Mouse (Mus musculus) retina, embryonic 14.5 days (tissue): ENCODE data around the gene Kng1.
"Not testable (repeated sequence)": the region's sequence is repeated elsewhere in the genome, so short reads cannot be mapped to it uniquely, and the experiment has no call there.

Experiments
- DNase-seq: peaks from one replicate; pipeline ENCODE4 v3.0.0-alpha.2; 2015; ENCODE audit warnings: low spot score

Kng1 gene

DNA sequence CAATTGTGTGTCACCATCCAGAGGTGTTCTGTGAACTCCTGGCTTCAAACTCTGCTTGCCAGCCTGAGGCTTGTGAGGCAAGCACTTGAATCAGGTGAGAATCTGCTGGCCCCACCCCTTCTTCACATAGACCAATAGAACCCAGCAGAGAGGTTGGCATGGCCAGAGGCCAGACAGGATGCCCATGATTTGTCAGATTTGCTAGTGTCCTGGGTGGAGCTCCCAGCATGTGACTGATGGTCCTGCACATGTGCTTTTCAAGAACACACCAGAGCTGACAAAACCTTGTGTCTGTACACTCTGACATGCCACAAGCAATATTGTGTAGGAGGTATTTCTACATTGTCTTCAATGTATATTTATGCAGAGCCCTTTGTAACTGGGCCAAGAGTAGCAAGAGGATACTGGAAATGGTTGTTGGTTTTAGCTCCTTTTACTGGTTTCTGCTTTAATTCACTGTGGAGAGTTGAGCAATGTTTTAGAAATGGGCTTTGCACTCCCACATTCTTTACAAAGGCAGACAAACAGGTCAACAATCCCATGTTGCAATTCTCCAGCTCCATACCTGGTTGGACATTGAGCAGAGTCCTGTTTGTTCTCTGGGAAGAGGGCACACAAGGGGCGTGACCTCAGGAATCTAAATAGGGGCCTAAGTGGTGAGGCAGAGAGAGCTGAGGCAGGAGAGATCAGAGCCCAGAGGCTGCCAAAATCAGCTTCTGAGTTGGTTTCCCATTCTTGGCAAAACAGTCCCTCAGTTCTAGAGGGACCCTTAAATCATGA is at the start of gene Kng1:
Gene Kng1 (plus strand): TSS at position 198 of the 780 bp plus-strand sequence.
- not testable (repeated sequence) for DNase-seq

DNA sequence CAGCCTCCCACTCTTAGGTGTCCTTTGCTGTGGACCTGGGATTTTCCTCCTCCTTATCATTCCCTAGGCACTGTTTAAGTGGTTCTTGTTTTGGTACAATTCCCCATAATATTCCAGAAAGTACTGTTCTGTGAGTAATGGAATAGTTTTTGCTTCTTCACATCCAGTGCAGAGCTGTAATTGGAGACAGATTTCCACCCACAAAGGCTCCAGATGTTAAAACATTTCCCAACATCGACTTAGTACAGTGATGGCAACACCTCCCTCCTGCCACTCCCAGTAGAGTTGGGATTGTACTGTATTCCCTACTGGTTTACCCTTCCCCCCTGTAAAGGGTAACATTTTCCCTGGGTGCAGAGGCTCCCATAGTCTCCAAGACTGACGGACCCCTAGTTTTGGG is 43.9 kb upstream of the Kng1 start:
- not testable (repeated sequence) for DNase-seq

DNA sequence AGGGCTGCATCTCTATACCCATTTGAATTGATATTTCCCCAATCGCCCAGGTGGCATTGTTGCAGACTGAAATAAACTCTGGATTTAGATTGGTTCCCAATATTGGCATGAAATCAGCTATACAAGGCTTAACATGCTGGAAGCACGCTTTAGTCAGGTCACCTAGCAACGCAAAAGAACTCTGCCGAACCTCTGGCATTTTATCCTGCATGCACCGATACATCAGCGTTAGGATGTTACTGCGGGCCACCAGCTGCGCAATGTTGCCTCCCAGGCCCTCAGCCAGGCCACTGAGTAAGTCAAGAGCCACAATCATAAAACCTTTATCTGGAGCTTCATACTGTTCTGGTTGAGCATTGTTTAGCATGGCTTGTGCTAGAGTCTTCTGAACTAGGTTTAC is 43.0 kb upstream of the Kng1 start:
- not testable (repeated sequence) for DNase-seq

DNA sequence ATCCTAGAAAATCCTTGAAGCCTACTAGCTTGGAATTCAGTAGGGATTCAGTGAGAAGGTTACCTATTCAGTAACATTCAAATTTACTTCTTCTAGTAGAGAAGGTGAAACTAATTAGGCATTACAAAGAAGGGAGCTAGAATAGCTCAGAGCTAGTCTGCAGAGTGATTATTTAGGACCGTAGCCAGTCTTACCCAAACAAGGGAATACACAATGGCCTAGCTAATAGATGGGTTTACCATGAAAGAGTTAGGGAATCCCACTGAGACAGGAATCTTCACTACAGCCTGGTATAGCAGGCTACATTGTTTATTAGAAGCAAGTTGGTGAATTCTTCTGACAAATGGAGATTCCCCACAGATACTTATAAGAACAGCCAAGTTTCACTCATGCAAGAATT is 37.1 kb upstream of the Kng1 start:
- not testable (repeated sequence) for DNase-seq

DNA sequence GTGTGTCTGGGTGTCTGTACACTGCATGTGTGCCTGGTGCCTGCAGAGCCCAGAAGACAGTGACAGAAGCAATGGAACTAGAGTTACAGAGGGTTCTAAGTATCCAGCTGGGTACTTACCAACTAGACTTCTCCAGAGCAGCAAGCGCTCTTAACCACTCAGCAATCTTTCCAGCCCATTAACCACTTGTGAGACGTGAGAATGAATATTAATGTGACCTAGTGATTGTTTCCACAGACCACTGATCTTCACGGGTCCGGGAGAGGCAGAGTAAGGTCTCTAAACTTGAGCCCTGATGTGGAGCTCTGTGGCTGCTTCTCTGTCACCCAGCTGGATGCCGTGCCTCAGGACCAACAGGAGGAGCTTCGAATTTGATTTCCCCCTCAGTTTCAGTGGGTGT is 32.6 kb upstream of the Kng1 start:
- DNase-seq = no peak

DNA sequence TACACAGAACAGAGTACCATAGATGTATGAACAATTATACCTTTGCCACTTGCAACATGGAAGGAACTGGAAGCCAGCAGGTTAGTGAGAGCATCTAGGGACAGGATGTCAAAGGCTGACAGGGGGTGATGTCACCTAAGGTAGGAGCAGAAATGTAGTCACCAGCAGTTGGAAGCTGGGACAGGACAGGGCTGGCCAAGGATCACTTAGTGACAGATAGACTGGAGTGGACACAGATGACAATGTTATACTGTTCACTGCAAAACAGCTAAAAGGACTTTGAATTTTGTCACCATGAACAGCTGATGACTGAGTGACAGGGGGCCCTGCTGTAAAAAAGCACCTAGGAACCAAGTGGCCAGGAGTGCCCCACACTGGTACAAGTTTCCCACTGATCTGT is 31.1 kb upstream of the Kng1 start:
- DNase-seq = no peak

DNA sequence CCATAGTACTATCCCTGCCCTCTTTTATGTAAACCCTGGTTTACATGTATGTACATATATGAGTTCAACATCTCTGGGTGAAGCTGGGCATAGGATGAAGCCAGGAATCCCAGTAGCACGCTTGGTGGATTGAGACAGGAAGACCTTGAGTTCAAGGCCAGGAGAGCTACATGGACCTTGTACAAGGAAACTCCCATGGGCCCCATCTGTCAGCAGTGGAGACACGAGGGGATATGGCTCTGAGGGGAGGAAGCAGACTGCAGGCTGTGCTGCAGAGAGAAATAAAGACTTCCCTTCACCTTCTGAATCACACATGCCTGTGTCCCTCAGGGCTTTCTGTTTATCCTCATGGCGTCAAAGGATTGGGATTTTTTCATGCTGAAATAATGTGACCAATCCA is 30.3 kb upstream of the Kng1 start:
- DNase-seq = not testable (repeated sequence)

DNA sequence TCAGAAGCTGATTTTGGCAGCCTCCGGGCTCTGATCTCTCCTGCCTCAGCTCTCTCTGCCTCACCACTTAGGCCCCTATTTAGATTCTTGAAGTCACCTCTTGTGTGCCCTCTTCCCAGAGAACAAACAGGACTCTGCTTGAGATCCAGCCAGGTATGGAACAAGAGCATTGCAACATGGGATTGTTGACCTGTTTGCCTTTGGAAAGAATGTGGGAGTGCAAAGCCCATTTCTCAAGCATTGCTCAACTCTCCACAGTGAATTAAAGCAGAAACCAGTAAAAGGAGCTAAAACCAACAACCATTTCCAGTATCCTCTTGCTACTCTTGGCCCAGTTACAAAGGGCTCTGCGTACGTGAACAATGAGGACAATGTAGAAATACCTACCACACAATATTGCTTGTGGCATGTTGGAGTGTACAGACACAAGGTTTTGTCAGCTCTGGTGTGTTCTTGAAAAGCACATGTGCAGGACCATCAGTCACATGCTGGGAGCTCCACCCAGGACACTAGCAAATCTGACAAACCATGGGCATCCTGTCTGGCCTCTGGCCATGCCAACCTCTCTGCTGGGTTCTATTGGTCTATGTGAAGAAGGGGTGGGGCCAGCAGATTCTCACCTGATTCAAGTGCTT is 28.6 kb upstream of the Kng1 start, which contains the start of gene Kng2:
Gene Kng2 (minus strand): TSS at position 517 of the 635 bp plus-strand sequence.
- not testable (repeated sequence) for DNase-seq

DNA sequence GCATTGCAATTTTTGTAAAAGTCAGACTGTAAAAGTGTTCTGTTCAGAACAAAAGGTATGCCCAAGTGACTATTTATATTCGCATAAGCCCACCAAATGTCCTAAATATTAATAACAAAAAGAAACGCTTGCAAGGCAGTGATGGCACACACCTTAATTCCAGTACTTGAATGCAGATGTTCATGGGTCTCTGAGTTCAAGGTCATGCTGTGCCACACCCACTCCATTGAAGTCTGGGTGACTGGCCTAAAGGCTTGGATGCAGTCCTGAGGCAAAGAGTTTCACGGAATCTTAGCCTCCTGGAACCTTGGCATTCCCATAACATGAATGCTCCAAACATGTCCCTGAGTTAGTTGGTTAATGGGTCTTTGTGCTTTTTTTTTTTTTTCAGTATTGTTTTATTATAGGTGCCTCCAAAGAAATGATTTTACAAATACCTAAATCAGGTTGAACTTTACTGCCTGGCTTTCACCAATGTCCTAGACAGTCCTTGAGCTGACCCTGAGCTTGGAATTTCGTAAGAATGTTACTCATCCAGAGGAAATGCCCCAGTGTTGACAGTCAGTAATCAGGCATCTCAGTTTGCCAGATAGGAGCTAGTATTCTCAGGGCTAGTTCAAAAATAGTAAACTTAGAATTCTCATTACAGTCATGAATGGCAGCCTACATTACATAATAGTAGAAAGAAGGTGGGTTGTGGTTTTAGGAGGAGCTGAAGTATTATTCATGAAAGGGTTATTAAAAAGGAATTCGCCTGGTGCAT is 26.8 kb upstream of the Kng1 start:
- DNase-seq = no peak

DNA sequence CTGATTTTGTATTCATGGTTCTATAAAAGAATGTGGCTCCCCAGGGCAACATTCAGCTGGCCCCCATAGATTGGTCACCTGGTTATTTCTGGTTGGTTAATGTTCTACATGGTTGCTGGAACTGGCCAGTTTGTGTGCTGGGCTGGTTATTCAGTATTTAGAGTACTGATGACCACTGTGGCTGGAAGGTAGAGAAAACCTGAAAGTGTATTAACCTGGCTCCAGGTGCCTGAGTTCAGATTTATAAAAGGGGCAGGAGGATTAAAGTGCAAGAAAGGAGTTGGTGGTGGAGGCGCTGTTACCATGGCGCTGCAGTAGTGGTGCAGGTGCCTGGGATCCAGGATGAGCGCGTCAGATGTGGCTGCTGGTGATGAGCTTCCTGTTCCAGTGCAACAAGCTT is 24.0 kb upstream of the Kng1 start:
- DNase-seq = no peak

DNA sequence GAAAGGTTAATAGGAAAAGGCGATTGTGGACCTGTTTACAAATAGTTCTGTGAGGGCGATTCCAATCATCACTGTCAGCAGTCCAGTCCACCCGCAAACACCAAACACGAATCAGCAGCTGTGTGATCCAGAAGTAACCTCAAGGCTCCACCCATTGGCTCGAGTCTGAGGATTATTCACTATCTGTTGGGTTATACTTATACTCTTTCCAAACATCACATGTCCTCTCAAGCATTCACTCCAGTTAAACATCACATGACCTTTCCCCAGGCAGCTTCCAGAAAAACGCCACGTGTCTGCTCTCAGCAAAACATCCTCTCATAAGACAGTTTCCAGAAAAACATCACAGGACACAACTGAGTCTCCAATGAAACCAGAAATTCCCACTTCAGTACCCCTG is 19.9 kb upstream of the Kng1 start:
- no peak for DNase-seq

DNA sequence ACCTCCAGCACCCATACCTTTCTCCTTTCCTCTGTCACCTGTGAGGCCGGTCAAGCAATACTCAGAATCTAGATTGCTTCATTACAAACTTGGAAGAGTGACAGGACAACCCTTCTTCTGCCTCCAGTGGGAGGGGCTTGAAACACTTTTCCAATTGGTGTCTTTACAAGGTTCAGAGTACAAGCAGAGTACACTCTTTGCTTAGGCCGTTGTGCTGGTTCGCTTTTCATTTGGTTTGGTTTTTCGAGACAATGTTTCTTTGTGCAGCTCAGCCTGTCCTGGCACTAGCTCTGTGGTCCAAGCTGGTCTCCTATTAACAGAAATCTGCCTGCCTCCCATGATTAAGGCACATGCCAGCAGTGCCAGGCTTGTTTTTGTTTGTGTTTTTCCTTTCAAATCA is 18.4 kb upstream of the Kng1 start:
- no peak for DNase-seq

DNA sequence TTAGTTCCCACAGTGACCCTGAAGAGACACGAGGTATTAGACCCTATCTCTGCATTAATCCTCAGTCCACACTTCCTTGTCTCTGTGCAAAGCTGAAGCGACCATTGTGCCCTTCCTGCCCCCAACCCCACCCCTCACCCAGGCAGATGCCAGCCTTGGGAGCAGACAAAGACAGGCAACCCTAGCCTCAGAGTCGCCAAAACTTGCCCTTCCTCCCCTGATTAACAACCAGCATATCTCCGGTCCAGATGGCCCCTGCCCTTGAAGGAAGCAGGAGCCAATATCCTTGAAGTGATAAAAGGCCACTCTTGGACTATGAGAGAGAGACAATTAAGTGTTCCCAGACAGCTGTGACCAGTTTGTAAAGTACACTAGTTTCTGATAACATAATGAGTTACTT is 16.8 kb upstream of the Kng1 start:
- DNase-seq = no peak

DNA sequence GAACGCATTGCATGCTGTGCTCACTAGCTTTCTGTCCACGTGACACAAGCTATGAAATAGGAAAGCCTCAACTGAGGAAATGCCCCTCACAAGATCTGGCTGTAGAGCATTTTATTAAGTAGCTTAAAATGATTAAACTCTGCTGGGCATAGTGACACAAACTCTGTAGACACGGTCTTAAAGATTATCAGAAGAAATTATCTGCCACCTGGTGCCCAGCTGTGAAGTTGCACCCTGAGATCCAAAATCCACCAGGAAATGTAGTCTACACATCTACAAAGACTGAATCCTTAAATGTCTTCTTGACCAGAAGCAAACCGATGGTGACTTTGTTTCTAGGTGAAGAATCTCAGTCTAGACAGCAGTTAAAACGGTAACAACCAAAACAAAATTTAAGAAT is 11.3 kb upstream of the Kng1 start:
- peak; percentile 73 for DNase-seq

DNA sequence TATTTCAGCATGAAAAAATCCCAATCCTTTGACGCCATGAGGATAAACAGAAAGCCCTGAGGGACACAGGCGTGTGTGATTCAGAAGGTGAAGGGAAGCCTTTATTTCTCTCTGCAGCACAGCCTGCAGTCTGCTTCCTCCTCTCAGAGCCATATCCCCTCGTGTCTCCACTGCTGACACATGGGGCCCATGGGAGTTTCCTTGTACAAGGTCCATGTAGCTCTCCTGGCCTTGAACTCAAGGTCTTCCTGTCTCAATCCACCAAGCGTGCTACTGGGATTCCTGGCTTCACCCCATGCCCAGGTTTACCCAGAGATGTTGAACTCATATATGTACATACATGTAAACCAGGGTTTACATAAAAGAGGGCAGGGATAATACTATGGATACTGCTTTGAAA is 2.0 kb downstream of the Kng1 start:
- not testable (repeated sequence) for DNase-seq

DNA sequence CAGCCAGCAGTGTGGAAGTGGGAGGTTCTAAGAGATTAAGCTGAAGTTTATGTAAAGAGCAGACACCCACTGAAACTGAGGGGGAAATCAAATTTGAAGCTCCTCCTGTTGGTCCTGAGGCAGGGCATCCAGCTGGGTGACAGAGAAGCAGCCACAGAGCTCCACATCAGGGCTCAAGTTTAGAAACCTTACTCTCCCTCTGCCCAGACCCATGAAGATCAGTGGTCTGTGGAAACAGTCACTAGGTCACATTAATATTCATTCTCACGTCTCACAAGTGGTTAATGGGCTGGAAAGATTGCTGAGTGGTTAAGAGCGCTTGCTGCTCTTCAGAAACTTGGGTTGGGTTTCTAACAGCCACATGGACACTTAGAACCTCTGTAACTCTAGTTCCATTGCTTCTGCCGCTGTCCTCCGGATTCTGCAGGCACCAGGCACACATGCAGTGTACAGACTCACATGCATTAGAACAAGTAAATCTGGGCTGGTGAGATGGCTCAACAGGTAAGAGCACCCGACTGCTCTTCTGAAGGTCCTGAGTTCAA is 3.2 kb downstream of the Kng1 start:
- DNase-seq = not testable (repeated sequence)

DNA sequence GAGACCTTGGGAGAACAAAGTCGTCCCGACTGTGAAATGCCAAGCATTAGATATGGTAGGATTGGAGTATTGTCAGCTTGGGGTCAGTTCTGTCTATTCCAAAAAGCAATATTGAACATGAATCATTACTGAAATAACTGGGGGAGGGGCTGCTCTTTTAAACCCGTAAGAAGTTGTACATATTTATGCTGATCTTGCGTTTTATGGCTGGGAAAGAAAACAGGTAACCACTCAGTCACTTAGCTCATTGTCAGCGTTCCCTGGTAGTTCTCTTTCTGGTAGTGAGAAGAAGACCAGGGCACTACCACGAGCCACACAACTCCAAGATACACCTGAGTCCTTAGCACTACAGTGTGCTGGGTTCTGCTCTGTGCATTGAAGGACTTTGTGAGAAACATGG is 19.9 kb downstream of the Kng1 start:
- DNase-seq = not testable (repeated sequence)

DNA sequence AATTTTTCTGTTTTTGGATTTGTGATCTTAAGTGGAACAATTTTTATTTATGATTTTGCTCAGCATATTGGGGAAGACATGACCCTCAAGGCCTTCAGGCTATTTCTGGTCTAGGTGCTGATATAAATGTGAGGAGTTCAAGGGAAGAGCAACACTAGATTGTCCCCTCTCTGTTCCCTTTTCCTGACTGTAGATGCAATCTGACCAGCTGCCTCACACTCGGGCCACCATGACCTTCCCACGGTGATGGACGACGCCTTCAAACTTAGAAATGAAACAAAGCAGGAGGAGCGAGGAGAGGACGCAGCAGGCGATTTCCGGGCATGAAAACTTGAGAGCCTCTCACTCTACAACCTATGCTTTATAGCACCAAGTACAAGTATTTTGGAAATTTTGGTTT is 29.5 kb downstream of the Kng1 start:
- not testable (repeated sequence) for DNase-seq

DNA sequence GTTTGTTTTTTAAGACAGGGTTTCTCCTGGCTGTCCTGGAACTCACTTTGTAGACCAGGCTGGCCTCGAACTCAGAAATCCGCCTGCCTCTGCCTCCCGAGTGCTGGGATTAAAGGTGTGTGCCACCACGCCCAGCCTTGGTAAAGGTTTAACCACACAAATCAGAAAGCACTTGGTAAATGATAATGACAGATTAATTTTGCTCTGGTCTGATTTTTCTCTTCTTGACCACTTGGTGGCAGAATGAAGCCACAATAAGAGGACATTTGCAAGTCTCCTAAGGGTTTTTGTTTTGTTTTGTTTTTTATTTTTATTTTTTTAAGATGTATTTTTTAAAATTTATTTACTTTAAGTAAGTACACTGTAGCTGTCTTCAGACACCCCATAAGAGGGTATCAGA is 30.0 kb downstream of the Kng1 start:
- DNase-seq = peak; percentile 73

DNA sequence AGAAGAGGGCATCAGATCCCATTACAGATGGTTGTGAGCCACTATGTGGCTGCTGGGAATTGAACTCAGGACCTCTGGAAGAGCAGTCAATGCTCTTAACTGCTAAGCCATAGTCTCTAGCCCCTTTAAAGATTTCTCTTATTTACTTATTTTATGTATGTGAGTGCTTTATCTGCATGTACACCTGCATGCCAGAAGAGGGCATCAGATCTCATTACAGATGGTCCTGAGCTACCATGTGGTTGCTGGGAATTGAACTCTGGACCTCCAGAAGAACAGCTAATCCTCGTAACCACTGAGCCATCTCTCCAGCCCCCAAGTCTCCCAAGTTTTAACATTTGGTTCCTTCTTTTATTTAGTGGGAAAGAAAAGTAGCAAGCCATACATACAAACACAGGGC is 30.8 kb downstream of the Kng1 start:
- not testable (repeated sequence) for DNase-seq

DNA sequence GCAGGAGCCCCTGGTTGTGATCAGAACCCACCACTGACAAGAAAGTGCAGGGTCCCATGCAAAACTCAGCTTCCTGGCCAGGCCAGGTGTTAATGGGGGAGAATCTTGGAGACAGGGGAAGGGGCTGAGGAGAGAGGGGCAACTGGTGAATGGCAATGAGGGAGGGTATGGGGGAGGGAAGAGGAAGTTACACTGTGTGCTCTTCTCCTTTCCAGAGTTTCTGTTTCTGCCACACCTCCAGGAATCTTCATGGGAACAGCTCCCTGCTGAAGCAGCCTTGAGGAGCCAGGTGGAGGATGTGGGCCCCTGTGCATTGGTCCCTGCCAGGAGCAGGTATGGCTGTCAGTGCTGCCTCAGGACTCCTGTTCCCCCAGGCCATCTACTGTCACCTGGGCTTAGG is 33.7 kb downstream of the Kng1 start:
- DNase-seq = not testable (repeated sequence)

DNA sequence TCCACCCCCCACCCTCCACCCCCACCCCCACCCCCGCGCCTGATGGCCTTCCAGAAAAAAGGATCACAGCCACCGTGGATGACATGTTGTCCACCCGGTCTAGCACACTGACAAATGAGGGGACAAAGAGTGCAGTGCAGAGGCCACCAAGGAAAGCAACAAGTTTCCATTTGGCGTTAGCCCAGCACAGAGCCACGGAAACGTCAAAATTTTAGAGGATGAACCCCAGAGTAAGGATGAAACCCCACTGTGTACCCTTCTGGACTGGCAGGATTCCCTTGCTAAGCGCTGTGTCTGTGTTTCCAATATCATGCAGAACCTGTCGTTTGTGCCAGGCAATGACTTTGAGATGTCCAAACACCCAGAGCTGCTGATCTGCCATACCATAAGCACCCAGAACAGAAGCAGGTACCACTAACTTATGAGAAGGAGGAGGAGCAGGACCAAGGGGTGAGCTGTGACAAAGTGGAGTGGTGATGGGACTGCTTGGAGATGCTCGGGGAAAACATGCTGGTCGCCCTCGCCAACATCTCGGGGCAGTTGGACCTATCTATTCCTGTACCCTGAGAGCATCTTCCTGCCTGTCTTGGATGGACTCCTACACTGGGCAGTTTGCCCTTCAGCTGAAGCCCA is 35.8 kb downstream of the Kng1 start:
- no peak for DNase-seq
